Mouse (Mus musculus): ENCODE measurements at regions not wholly inside any gene's neighbourhood (a gene's known extent, or its start where the extent isn't known, plus 50 kb on each side); places are given as distances from the start of the nearest gene placed in this dataset.
"Not testable (repeated sequence)": the region's sequence is repeated elsewhere in the genome, so short reads cannot be mapped to it uniquely, and the experiment has no call there.

DNA sequence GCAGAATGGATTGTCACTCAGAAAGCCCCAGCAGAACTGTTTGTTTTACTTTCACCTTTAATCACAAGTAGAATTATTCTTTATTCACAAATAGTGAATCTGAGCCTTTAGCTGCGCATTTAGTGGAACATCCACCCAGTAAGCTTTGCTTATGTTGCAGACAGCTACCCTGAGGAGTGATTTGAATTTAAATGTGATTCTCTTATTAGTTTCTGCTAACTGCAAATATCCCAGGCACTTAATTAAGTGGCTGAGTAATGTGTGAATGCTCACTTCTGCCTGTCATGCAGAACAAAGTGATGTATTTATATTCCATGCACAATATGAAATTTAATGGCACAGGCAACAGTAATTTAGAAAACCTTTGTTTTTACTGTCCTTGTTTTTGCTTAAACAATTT lies 344.4 kb upstream of the Nova1 start:
- DNase-seq = no peak

GRCm38 (mm10) chr12:47162624-47163151 lies 344.0 kb upstream of the Nova1 start:
- DNase-seq = peak in 1 of 2 experiments; percentile 1

DNA sequence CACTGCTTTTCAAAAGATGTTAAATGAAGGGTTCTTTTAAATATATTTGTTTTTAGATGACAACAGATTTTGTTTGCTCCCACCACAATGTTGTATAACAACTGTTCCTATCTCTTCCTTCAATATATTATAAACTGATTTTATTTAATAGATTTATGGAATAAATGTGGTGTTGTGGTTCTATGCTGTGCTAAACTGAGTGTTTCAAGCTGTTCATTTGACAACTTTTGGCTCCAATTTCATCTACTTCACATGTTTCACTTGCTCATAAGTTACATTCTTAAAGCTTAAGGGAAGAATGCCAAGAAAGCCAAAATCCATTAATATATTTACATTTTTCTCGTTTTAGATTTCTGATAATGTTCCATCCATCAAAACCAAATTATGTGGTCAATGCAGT lies 341.9 kb upstream of the Nova1 start:
- DNase-seq = no peak

DNA sequence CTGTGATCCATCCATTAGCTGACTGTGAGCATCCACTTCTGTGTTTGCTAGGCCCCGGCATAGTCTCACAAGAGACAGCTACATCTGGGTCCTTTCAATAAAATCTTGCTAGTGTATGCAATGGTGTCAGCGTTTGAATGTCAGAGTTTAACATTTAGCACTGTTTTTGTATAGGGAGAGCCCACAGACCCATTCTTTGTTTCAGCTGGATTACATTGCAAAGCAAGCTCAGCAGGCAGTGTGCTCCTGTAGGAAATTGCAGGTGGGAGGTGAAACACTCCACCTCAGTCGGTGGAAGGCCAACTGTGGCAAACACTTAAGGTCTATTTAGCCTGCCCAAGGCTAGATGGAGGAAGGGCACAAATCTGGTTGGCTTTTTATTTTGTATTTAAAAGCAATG lies 337.2 kb upstream of the Nova1 start:
- DNase-seq = not testable (repeated sequence)

- no peak for DNase-seq
Observed at GRCm38 (mm10) chr12:47140677-47141076, 321.9 kb upstream of the Nova1 start.

DNA sequence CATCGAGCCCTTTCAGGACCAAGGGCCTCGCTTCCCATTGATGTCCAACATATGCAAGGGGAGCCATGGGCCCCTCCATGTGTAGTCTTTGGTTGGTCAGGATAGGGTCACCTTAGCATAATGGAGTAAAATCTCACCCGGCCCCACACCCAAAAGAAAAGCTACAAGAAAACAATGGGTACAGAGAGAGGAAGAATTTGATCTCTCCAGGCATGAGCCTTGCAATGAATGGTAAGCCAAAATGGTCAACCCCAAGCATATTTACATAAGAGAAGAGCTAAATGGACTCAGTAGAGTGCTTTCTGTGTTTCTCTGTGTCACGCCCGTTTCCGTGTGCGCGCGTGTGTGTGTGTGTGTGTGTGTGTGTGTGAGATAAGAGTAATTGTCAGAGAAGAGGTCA lies 311.1 kb upstream of the Nova1 start:
- DNase-seq = no peak

GRCm38 (mm10) chr12:47128596-47128995 lies 309.9 kb upstream of the Nova1 start:
- no peak for DNase-seq

GRCm38 (mm10) chr12:47121426-47121825 lies 302.7 kb upstream of the Nova1 start:
- DNase-seq = no peak

DNA sequence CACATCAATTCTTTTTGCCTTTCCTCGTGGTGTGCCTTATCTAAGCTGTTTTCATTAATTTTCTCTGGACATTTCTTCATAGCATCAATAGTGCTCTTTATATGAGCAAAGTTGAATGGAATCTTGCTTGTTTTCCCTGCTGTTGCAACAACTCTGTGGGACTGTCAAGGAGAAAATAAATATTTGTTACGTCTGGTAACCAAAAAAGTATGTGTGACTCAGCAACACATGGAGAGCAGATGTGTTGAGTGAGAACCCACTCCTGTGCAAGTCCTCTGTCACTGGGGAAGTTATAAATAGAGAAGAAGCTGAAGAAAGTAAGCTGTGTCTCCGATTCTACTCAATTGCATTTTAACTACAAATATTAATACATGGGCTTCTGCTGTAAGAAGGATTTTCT lies 298.8 kb upstream of the Nova1 start:
- DNase-seq = no peak

DNA sequence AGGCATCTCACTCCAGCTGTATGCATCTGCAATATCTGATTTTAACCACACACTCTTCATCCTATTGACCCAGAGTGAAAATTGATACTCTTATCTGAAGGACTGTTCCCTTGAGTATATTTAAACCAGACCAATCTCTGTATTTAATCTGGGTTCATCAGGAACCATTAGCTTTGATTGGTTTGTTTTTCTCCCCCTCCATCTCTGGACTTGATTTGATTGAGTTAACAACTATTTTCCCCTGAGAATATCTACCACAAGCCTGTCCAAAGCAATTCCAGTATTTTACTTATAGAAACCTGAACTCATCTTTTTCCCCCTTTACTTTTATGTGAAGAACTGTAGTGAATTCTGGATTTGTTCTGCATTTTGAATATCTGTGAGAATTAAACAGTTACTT lies 270.5 kb upstream of the Nova1 start:
- DNase-seq = no peak

DNA sequence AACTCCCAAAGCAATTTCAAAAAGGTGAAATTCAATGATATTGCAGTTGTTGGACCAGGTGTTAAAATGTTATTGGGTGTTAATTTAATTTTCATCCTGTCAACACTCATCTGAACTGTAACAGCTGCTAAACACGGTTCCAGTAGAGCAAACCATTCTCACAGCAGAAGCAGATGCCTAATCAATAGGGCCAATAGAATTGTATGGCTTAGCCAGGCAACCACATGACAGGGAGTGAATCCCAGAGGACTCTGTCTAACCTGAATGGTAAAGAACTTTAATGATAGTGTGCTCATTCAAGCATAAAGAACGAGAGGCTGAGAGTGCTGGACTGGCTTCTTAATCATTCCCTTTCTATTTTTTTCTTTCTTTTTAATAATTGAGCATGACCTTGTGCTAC lies 256.2 kb upstream of the Nova1 start:
- DNase-seq = no peak

DNA sequence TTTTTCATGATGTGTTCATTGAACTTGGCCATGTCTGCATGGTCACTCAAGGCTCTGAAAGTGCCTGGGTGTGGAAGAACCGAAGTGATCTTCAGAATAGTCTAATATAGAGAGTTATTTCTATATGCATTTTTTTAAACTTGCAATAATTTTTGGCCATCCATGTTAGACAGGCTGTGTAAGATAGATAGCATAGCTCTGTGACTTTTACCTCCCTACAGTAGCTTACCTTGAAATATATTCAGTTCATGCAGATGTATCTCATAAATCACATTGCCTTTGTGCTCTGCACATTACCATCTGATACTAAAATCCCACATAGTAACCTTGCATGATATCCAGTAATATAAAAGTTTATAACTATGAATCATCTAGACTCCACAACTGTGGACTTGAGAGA lies 233.7 kb upstream of the Nova1 start:
- no peak for DNase-seq

GRCm38 (mm10) chr12:47020810-47021348 lies 202.2 kb upstream of the Nova1 start:
- DNase-seq = no peak

DNA sequence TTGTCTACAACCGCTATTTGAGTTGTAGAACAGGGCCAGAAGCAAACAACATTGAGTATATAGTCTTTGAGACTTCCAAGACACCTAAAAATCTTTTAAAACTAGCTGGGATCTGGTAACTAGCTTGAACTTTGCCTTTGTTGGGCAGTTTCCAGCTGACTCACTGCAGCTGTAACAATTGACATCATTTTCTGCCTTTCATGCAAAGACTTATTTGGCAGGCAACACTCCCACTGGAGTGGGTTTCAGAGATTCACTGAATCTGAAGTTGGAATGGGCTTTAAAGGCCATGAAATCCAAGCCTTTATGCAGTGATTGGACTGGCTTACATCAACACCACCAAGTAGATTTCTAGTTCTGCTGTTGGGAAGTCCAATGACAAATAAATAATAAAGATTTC lies 173.6 kb upstream of the Nova1 start:
- DNase-seq = peak in 1 of 2 experiments; percentile 10

- no peak for DNase-seq
Observed at GRCm38 (mm10) chr12:46988972-46989371, 170.2 kb upstream of the Nova1 start.

DNA sequence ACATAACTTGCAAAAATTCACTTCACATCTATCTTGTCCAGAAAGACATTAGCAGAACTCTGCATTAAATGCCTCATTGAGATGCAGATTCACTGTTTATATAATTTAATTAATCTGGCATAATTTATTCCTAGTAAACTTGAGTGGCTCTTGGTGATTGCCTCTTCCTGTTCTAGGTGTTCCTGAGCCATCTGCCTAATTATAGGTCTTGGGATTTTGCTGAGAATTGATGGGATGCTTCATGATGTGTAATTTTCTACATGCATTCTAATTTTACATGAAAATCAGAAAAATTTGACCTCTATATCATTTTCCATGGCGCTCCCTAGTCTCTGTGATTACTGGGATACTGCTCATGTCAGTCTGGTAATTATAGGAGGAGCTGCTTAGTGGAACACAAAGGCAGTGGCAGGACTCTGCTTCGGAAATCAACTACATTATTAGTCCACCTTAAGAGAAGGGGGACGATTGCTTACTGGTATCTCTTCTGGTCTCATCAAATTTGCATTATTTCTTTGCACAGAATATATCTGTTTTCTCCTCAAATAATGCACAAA lies 131.6 kb upstream of the Nova1 start:
- DNase-seq = no peak

DNA sequence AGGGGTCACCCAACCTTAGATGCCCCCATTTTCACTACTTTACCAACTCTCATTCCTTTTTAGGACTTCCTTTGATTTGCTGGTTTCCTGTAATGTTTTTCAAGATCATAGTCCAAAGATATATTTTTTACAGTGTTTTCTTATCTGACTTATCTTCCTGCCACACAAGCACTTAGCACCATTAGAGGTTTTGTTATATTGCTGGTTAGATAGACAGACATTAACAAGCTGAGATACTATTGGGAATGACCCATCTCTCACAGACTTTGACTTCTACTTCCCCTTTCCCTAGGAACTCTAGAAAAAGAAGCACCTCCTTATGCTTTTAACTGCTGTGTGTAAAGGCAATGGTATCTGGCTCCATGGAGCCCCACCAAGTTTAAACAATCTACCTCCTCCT lies 127.0 kb upstream of the Nova1 start:
- no peak for DNase-seq

DNA sequence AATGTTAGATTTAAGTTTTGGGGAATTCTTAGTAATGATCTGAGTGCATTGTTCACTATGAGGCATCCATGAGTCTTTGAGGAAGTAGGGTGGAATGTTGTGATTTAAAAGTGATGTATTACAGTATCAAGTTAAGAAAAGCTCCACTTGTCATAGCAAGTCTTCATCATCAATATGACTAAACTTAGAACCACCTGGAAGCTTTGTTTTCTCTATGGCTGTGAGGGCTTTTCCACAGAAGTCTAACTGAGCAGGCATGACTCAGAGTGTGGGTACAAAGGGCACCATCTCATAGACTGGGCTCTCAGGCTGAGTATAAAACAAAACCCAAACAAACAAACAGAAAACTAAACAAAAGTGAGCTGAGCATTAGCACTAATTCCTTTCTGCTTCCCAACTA lies 112.4 kb upstream of the Nova1 start:
- DNase-seq = no peak

DNA sequence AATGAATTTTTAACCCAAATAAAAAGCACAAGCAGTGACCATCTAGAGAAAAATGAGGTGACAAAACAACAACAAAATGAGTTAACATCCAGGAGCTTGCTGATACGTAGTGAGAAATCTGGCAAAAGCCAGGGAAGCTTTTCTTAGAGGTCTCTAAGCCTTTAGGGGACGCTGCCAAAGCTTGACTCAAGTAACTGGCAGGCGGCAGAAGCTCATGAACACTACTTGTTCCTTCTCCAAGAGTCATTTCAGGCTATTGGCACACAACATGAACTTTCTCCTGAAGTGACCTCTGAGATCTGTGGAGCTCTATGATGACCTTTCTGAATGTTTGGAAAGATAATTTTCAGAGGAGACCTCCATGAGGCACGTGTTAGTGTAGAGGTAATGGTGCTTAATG lies 98.6 kb upstream of the Nova1 start:
- DNase-seq = no peak

GRCm38 (mm10) chr12:46878164-46878563 lies 59.4 kb upstream of the Nova1 start:
- no peak for DNase-seq

DNA sequence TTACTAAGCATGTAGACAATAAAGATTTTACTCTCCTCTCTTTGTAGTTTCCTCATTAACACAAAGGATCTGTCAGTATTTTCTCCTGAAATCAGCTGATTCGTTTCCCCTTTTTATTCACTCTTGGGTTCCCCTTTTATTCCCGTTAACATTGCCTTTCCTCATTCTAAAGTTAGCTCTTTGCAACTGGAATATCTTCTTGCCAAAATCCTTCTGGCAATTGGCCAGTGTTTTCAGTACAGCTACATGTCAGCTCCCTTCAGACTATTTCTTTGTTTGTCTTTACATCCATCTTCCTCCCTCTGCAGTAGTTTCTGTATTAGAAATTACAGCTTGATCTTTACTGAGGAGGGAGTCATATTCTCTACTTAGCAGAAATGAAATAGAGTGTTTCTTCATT lies 51.4 kb upstream of the Nova1 start:
- no peak for DNase-seq

Data from kidney, postnatal 36 days (tissue).